Mouse (Mus musculus): ENCODE measurements around the gene Faap20. TPM values are rescaled to one million over a fixed set of nuclear protein-coding genes. Genes with fewer than 3 reads are reported as not detected.

Gene Faap20
- polyA plus RNA-seq, 1 experiment from 2014 or later: 87.8 TPM

- no peaks in the 10 kb centered on the region for H3K27me3 ChIP-seq (ENCODE audit: control insufficient read depth, insufficient read depth, low read length)
- ATAC-seq (replicated peaks; ENCODE audit: insufficient number of reproducible peaks, low FRiP score, low TSS enrichment, low read depth) (no peak), DNase-seq (ENCODE audit: low spot score) (no peak)
- no peak overlapping the region; the same call in 1 of the 2 replicates for H3K4me2 ChIP-seq (ENCODE audit: low read depth, low read length)
- no peak overlapping the region for H3K4me3 ChIP-seq (ENCODE audit: low read depth, low read length)
- H3K36me3 ChIP-seq (replicated peaks; ENCODE audit: control insufficient read depth, insufficient read depth, low read depth, low read length): no peaks in the 10 kb centered on the region; the same call in 1 of the 2 replicates
- peaks cover 3% of the 10 kb centered on the region for H3K4me1 ChIP-seq (ENCODE audit: control insufficient read depth, insufficient read depth, low read length)
- H3K27ac ChIP-seq (replicated peaks; ENCODE audit: low read depth, low read length): no peak overlapping the region
- WGBS: 44% methylated on average over 12 of the region's 12 CpGs
- H3K9me3 ChIP-seq (replicated peaks; ENCODE audit: control insufficient read depth, low read length): no peaks in the 10 kb centered on the region
- peak overlapping the region; percentile 6; the same call in 1 of the 2 replicates for H3K9ac ChIP-seq (replicated peaks; ENCODE audit: low read length)
Measured at GRCm38 (mm10) chr4:155217241-155218103, 32.1 kb upstream of the Faap20 start.

- Histone ChIP-seq H3K36me3 (replicated peaks; ENCODE audit: control insufficient read depth, insufficient read depth, low read depth, low read length) (no peaks in the 10 kb centered on the region; the same call in 1 of the 2 replicates), H3K4me2 (ENCODE audit: low read depth, low read length) (peak overlapping the region; percentile 98), H3K27ac (replicated peaks; ENCODE audit: low read depth, low read length) (no peak overlapping the region), H3K9ac (replicated peaks; ENCODE audit: low read length) (no peak overlapping the region), H3K27me3 (ENCODE audit: control insufficient read depth, insufficient read depth, low read length) (no peaks in the 10 kb centered on the region), H3K9me3 (replicated peaks; ENCODE audit: control insufficient read depth, low read length) (no peaks in the 10 kb centered on the region), H3K4me1 (ENCODE audit: control insufficient read depth, insufficient read depth, low read length) (peaks cover 3% of the 10 kb centered on the region), H3K4me3 (ENCODE audit: low read depth, low read length) (no peak overlapping the region)
- 63% methylated on average over 9 of the region's 9 CpGs for whole genome bisulfite sequencing
- DNase-seq (ENCODE audit: low spot score): no peak
- ATAC-seq (replicated peaks; ENCODE audit: insufficient number of reproducible peaks, low FRiP score, low TSS enrichment, low read depth): no peak
Measured at GRCm38 (mm10) chr4:155218104-155218732, 31.4 kb upstream of the Faap20 start.

DNA sequence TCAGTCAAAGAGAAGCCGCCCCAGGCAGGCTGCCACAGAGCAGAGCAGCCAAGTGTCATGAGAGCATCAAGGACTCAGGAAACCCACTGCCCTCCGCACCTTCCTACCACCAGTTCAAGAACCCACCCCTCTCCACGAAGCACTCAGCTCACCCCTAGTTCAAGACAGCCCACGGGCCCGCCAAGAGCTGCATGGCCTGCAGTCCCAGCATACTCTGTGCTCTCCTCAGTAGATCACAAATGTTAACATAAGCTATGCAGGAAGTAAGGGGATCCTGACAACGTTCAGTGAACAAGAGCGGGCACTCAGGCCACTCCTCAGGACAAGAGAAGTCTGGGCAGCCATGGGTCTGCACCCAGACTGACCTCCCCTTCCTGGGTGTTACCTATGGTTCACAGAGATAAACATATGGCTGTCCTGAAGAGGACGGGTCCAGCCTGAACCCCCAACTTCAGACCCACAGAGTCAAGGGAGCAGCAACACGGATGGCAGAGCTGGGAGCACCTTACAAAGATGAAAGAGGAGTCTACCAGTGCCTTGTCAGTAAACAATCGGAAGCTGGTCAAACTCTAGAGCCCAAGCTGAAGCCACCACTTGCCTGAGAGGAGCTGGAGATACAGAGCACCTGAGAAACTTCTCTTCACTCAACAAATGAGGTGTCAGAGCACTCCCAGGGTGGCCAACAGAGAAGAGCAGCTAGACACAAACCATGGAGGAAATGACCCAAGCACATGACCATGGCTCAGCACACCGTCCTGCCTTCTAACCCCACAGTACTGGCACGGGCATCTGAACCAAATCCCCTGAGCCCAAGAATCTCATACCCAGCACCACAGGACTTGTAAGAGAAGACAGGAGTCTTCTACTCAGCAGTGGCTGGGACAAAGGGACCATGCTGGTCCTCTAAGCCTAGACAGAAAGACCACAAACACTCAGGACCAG is 30.1 kb upstream of the Faap20 start:
- Histone ChIP-seq H3K4me1 (ENCODE audit: control insufficient read depth, insufficient read depth, low read length) (peaks cover 5% of the 10 kb centered on the region), H3K9me3 (replicated peaks; ENCODE audit: control insufficient read depth, low read length) (no peaks in the 10 kb centered on the region), H3K36me3 (replicated peaks; ENCODE audit: control insufficient read depth, insufficient read depth, low read depth, low read length) (no peaks in the 10 kb centered on the region; the same call in 1 of the 2 replicates), H3K27me3 (ENCODE audit: control insufficient read depth, insufficient read depth, low read length) (no peaks in the 10 kb centered on the region), H3K27ac (replicated peaks; ENCODE audit: low read depth, low read length) (no peak overlapping the region), H3K4me3 (ENCODE audit: low read depth, low read length) (peak overlapping the region; percentile 91), H3K9ac (replicated peaks; ENCODE audit: low read length) (peak overlapping the region; percentile 32), H3K4me2 (ENCODE audit: low read depth, low read length) (peak overlapping the region; percentile 98)
- DNase-seq (ENCODE audit: low spot score) (no peak), ATAC-seq (replicated peaks; ENCODE audit: insufficient number of reproducible peaks, low FRiP score, low TSS enrichment, low read depth) (no peak)
- 68% methylated on average over 12 of the region's 12 CpGs for WGBS

GRCm38 (mm10) chr4:155220213-155221100 is 29.1 kb upstream of the Faap20 start:
- Histone ChIP-seq H3K4me1 (ENCODE audit: control insufficient read depth, insufficient read depth, low read length) (peaks cover 5% of the 10 kb centered on the region), H3K4me3 (ENCODE audit: low read depth, low read length) (peak overlapping the region; percentile 91), H3K27me3 (ENCODE audit: control insufficient read depth, insufficient read depth, low read length) (no peaks in the 10 kb centered on the region), H3K9ac (replicated peaks; ENCODE audit: low read length) (peak overlapping the region; percentile 94), H3K4me2 (ENCODE audit: low read depth, low read length) (peak overlapping the region; percentile 98), H3K9me3 (replicated peaks; ENCODE audit: control insufficient read depth, low read length) (no peaks in the 10 kb centered on the region), H3K36me3 (replicated peaks; ENCODE audit: control insufficient read depth, insufficient read depth, low read depth, low read length) (no peaks in the 10 kb centered on the region; the same call in 1 of the 2 replicates), H3K27ac (replicated peaks; ENCODE audit: low read depth, low read length) (no peak overlapping the region)
- DNase-seq (ENCODE audit: low spot score) (peak; percentile 17), ATAC-seq (replicated peaks; ENCODE audit: insufficient number of reproducible peaks, low FRiP score, low TSS enrichment, low read depth) (no peak)
- 16% methylated on average over 14 of the region's 14 CpGs for whole genome bisulfite sequencing

DNA sequence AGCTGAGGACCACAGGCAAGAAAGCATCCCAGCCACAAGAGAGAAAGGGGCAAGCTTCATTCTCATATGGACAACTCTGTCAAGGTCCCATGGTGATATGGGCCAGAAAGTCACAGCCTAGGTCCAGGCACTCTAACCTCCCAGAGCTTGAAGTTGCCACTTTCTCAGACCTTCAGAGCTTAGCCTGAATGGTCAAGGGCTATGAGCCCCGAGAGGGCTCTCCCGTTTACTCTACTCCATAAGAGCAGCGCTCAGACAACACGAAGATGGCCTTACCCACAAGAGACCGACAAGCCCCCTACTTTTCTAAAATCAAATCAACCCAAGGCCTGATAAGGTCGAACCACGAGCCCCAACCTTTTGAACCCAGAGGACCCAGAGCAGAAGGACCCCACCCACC is 28.5 kb upstream of the Faap20 start:
- H3K27me3 ChIP-seq (ENCODE audit: control insufficient read depth, insufficient read depth, low read length): no peaks in the 10 kb centered on the region
- peak overlapping the region; percentile 94 for H3K9ac ChIP-seq (replicated peaks; ENCODE audit: low read length)
- 2% methylated on average over 7 of the region's 7 CpGs for WGBS
- no peaks in the 10 kb centered on the region; the same call in 1 of the 2 replicates for H3K36me3 ChIP-seq (replicated peaks; ENCODE audit: control insufficient read depth, insufficient read depth, low read depth, low read length)
- H3K27ac ChIP-seq (replicated peaks; ENCODE audit: low read depth, low read length): no peak overlapping the region
- no peaks in the 10 kb centered on the region for H3K9me3 ChIP-seq (replicated peaks; ENCODE audit: control insufficient read depth, low read length)
- no peak for ATAC-seq (replicated peaks; ENCODE audit: insufficient number of reproducible peaks, low FRiP score, low TSS enrichment, low read depth)
- H3K4me3 ChIP-seq (ENCODE audit: low read depth, low read length): peak overlapping the region; percentile 91
- peaks cover 5% of the 10 kb centered on the region for H3K4me1 ChIP-seq (ENCODE audit: control insufficient read depth, insufficient read depth, low read length)
- H3K4me2 ChIP-seq (ENCODE audit: low read depth, low read length): peak overlapping the region; percentile 98
- no peak for DNase-seq (ENCODE audit: low spot score)

GRCm38 (mm10) chr4:155221599-155222551 is 27.7 kb upstream of the Faap20 start:
- Histone ChIP-seq H3K9me3 (replicated peaks; ENCODE audit: control insufficient read depth, low read length) (no peaks in the 10 kb centered on the region), H3K27me3 (ENCODE audit: control insufficient read depth, insufficient read depth, low read length) (no peaks in the 10 kb centered on the region), H3K36me3 (replicated peaks; ENCODE audit: control insufficient read depth, insufficient read depth, low read depth, low read length) (no peaks in the 10 kb centered on the region; the same call in 1 of the 2 replicates), H3K4me3 (ENCODE audit: low read depth, low read length) (peak overlapping the region; percentile 91), H3K9ac (replicated peaks; ENCODE audit: low read length) (peak overlapping the region; percentile 94), H3K27ac (replicated peaks; ENCODE audit: low read depth, low read length) (0 out of 2 replicates have a peak overlapping the region, but pooled peaks have one; percentile 28), H3K4me2 (ENCODE audit: low read depth, low read length) (peak overlapping the region; percentile 98), H3K4me1 (ENCODE audit: control insufficient read depth, insufficient read depth, low read length) (peaks cover 5% of the 10 kb centered on the region)
- under 1% methylated on average over 92 of the region's 93 CpGs for WGBS
- DNase-seq (ENCODE audit: low spot score): peak; percentile 62
- ATAC-seq (replicated peaks; ENCODE audit: insufficient number of reproducible peaks, low FRiP score, low TSS enrichment, low read depth): no peak
